20 mouse cellular contexts compared by ENCODE assay signal in the genomic region with DNA sequence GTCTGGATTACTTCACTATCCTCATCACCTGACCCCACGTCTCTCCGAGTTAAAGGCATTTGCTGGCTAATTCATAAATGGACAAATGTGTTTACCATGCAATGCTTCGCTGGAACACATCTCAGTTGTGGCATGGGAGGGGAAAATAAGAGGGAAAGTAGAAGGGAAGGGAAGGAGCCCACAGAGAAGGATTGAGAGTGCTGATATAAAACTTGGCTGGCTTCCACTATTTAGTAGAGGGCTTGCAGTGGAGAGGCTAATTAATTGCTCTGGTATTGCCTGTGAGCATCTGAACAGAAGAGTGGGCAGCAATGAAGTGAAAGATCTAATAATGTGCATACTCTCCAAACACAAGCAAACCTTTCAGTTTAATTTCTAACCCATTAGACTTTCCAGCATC. TPM values are rescaled to one million over a fixed set of nuclear protein-coding genes. Genes with fewer than 3 reads are reported as not detected.
DNase-seq lines count a peak whose midpoint lies in the region; ATAC-seq and TF ChIP-seq lines count a peak whose summit lies in the region.
"Had no signal": no experiment of that assay in that cellular context is flagged by ENCODE, and none has a peak within 500 bp of the region (broad histone marks: within the 10 kb centered on the region; RNA-seq: fewer than 3 reads in every experiment).

No protein-coding gene starts in this region.

- no peak overlapping the region for H3K4me3 ChIP-seq in hindbrain, embryonic 13.5 days
- H3K4me3 ChIP-seq in hindbrain, embryonic 12.5 days, result no peak overlapping the region
- H3K4me3 ChIP-seq in midbrain, postnatal 0 days (ENCODE audit: low read depth, low read length), result no peak overlapping the region
- no peak overlapping the region for H3K4me3 ChIP-seq in midbrain, embryonic 10.5 days
- no peak overlapping the region for H3K4me3 ChIP-seq in forebrain, embryonic 13.5 days
- H3K4me3 ChIP-seq in stomach, embryonic 16.5 days (replicated peaks; ENCODE audit: low read length), result no peak overlapping the region
- H3K4me3 ChIP-seq in left cerebral cortex, adult 2 months, result no peak overlapping the region
- H3K4me3 ChIP-seq: heart, embryonic 15.5 days; limb, embryonic 13.5 days; midbrain, embryonic 12.5 days had no signal

- DNase-seq in midbrain, postnatal 0 days (ENCODE audit: low spot score), result peak; percentile 40
- DNase-seq in midbrain, embryonic 10.5 days (ENCODE audit: low spot score), result no peak
- DNase-seq in urinary bladder, postnatal 25 days (ENCODE audit: low spot score), result no peak
- DNase-seq in left cerebral cortex, adult 2 months (ENCODE audit: extremely low spot score in 1 of 2, low spot score in 2 of 2), result no peak
- DNase-seq: adrenal gland, postnatal 25 days; heart, adult 11 months; kidney, postnatal 25 days; lung, adult 18-20 months; spleen, adult 18-20 months had no signal

- H3K36me3 ChIP-seq in hindbrain, embryonic 13.5 days, result no peaks in the 10 kb centered on the region
- H3K36me3 ChIP-seq in hindbrain, embryonic 12.5 days, result no peaks in the 10 kb centered on the region
- no peaks in the 10 kb centered on the region for H3K36me3 ChIP-seq in midbrain, postnatal 0 days (ENCODE audit: insufficient read depth, low read length)
- no peaks in the 10 kb centered on the region for H3K36me3 ChIP-seq in midbrain, embryonic 10.5 days
- H3K36me3 ChIP-seq in forebrain, embryonic 13.5 days (ENCODE audit: poor library complexity, severe bottlenecking), result no peaks in the 10 kb centered on the region
- H3K36me3 ChIP-seq in stomach, embryonic 16.5 days (ENCODE audit: control insufficient read depth, insufficient read depth, low read length), result no peaks in the 10 kb centered on the region
- H3K36me3 ChIP-seq: heart, embryonic 15.5 days; limb, embryonic 13.5 days; midbrain, embryonic 12.5 days had no signal

- no peak overlapping the region for H3K4me2 ChIP-seq in hindbrain, embryonic 13.5 days
- no peak overlapping the region for H3K4me2 ChIP-seq in hindbrain, embryonic 12.5 days (replicated peaks)
- H3K4me2 ChIP-seq in midbrain, postnatal 0 days (ENCODE audit: low read depth, low read length, poor library complexity, severe bottlenecking), result no peak overlapping the region
- no peak overlapping the region for H3K4me2 ChIP-seq in forebrain, embryonic 13.5 days
- H3K4me2 ChIP-seq in stomach, embryonic 16.5 days (ENCODE audit: low read depth, low read length), result no peak overlapping the region
- H3K4me2 ChIP-seq: heart, embryonic 15.5 days; limb, embryonic 13.5 days; midbrain, embryonic 12.5 days had no signal

- peak; percentile 59; the same call in 1 of the 2 replicates for ATAC-seq in hindbrain, embryonic 13.5 days (ENCODE audit: low FRiP score)
- ATAC-seq in hindbrain, embryonic 12.5 days (ENCODE audit: low FRiP score), result no peak
- ATAC-seq in midbrain, postnatal 0 days (ENCODE audit: low FRiP score), result no peak
- peak; percentile 77; the same call in 1 of the 2 replicates for ATAC-seq in forebrain, embryonic 13.5 days
- ATAC-seq in stomach, embryonic 16.5 days (ENCODE audit: insufficient read depth, low FRiP score), result peak; percentile 47
- ATAC-seq: inflammation-experienced regulatory T-cells, adult 6 months had no signal

- 63% methylated on average over 3 of the region's 3 CpGs for WGBS in hindbrain, embryonic 13.5 days
- WGBS in hindbrain, embryonic 12.5 days, result 69% methylated on average over 3 of the region's 3 CpGs
- WGBS in midbrain, postnatal 0 days, result 63% methylated on average over 3 of the region's 3 CpGs
- 72% methylated on average over 3 of the region's 3 CpGs for WGBS in midbrain, embryonic 10.5 days
- WGBS in forebrain, embryonic 13.5 days, result 33% methylated on average over 3 of the region's 3 CpGs
- 36% methylated on average over 3 of the region's 3 CpGs for WGBS in stomach, embryonic 16.5 days

- H3K4me1 ChIP-seq in hindbrain, embryonic 13.5 days (replicated peaks), result no peaks in the 10 kb centered on the region
- H3K4me1 ChIP-seq in hindbrain, embryonic 12.5 days, result no peaks in the 10 kb centered on the region
- no peaks in the 10 kb centered on the region for H3K4me1 ChIP-seq in midbrain, postnatal 0 days (ENCODE audit: insufficient read depth, low read length)
- no peaks in the 10 kb centered on the region for H3K4me1 ChIP-seq in midbrain, embryonic 10.5 days
- H3K4me1 ChIP-seq in forebrain, embryonic 13.5 days, result no peaks in the 10 kb centered on the region
- H3K4me1 ChIP-seq in stomach, embryonic 16.5 days (ENCODE audit: control insufficient read depth, insufficient read depth, low read length), result no peaks in the 10 kb centered on the region
- H3K4me1 ChIP-seq: heart, embryonic 15.5 days; midbrain, embryonic 12.5 days had no signal

- intact Hi-C loops in left cerebral cortex, adult 2 months (cut with DNase I), result no loop called here

- no peaks in the 10 kb centered on the region for H3K27me3 ChIP-seq in hindbrain, embryonic 13.5 days
- no peaks in the 10 kb centered on the region for H3K27me3 ChIP-seq in hindbrain, embryonic 12.5 days
- no peaks in the 10 kb centered on the region for H3K27me3 ChIP-seq in midbrain, postnatal 0 days (ENCODE audit: insufficient read depth, low read length)
- H3K27me3 ChIP-seq in midbrain, embryonic 10.5 days (ENCODE audit: low read depth, poor library complexity, severe bottlenecking), result peaks cover 54% of the 10 kb centered on the region
- peaks cover 10% of the 10 kb centered on the region; the same call in 1 of the 2 replicates for H3K27me3 ChIP-seq in forebrain, embryonic 13.5 days
- no peaks in the 10 kb centered on the region for H3K27me3 ChIP-seq in stomach, embryonic 16.5 days (ENCODE audit: control insufficient read depth, insufficient read depth, low read length)
- H3K27me3 ChIP-seq: heart, embryonic 15.5 days; limb, embryonic 13.5 days; midbrain, embryonic 12.5 days had no signal

- H3K27ac ChIP-seq in hindbrain, embryonic 13.5 days, result no peak overlapping the region
- H3K27ac ChIP-seq in hindbrain, embryonic 12.5 days, result no peak overlapping the region
- H3K27ac ChIP-seq in midbrain, postnatal 0 days (ENCODE audit: low read depth, low read length), result no peak overlapping the region
- no peak overlapping the region for H3K27ac ChIP-seq in midbrain, embryonic 10.5 days (replicated peaks)
- H3K27ac ChIP-seq in forebrain, embryonic 13.5 days, result no peak overlapping the region
- peak overlapping the region; percentile 35 for H3K27ac ChIP-seq in stomach, embryonic 16.5 days (ENCODE audit: low read length)
- no peak overlapping the region for H3K27ac ChIP-seq in left cerebral cortex, adult 2 months
- H3K27ac ChIP-seq: heart, embryonic 15.5 days; limb, embryonic 13.5 days; midbrain, embryonic 12.5 days had no signal

- TF ChIP-seq CTCF in midbrain, postnatal 0 days (IDR thresholded peaks at IDR 0.05), result no peak
- no peak for TF ChIP-seq CTCF in left cerebral cortex, adult 2 months (IDR thresholded peaks at IDR 0.05)

- no peaks in the 10 kb centered on the region for H3K9me3 ChIP-seq in hindbrain, embryonic 13.5 days
- no peaks in the 10 kb centered on the region for H3K9me3 ChIP-seq in hindbrain, embryonic 12.5 days (replicated peaks)
- no peaks in the 10 kb centered on the region for H3K9me3 ChIP-seq in midbrain, postnatal 0 days (ENCODE audit: low read length)
- no peaks in the 10 kb centered on the region for H3K9me3 ChIP-seq in midbrain, embryonic 10.5 days (replicated peaks)
- no peaks in the 10 kb centered on the region for H3K9me3 ChIP-seq in forebrain, embryonic 13.5 days (replicated peaks)
- H3K9me3 ChIP-seq in stomach, embryonic 16.5 days (replicated peaks; ENCODE audit: control insufficient read depth, low read length), result no peaks in the 10 kb centered on the region
- H3K9me3 ChIP-seq: heart, embryonic 15.5 days; limb, embryonic 13.5 days; midbrain, embryonic 12.5 days had no signal

- H3K9ac ChIP-seq in hindbrain, embryonic 13.5 days, result no peak overlapping the region
- H3K9ac ChIP-seq in hindbrain, embryonic 12.5 days, result no peak overlapping the region
- no peak overlapping the region for H3K9ac ChIP-seq in midbrain, postnatal 0 days (replicated peaks; ENCODE audit: low read length, poor library complexity, severe bottlenecking)
- H3K9ac ChIP-seq in forebrain, embryonic 13.5 days, result no peak overlapping the region
- H3K9ac ChIP-seq in stomach, embryonic 16.5 days (ENCODE audit: low read length), result no peak overlapping the region
- H3K9ac ChIP-seq: heart, embryonic 15.5 days; limb, embryonic 13.5 days; midbrain, embryonic 12.5 days had no signal

RNA-seq across cellular contexts. Expression of a gene that starts 31.0 kb away (rescaled TPM):
- 0.68 and 2.8 TPM in 2 replicates for polyA plus RNA-seq in hindbrain, embryonic 13.5 days (2015; fragmentation: Nextera tagmentation; extraction: Ambion mirVana)
- polyA plus RNA-seq in hindbrain, embryonic 12.5 days (2016; fragmentation: Nextera tagmentation; extraction: Ambion mirVana), result 5.6 and 14.7 TPM in 2 replicates
- total RNA-seq in midbrain, postnatal 0 days (2014; rRNA removed), result 1.2 and 1.9 TPM in 2 replicates
- 0.42 and 0.63 TPM in 2 replicates for polyA plus RNA-seq in midbrain, postnatal 0 days (2015; fragmentation: Nextera tagmentation; extraction: Ambion mirVana)
- 0.41 and 1.8 TPM in 2 replicates for polyA plus RNA-seq in midbrain, embryonic 10.5 days (2016; fragmentation: Nextera tagmentation; extraction: Ambion mirVana)
- 0.45 and 0.74 TPM in 2 replicates for polyA plus RNA-seq in forebrain, embryonic 13.5 days (2015; fragmentation: Nextera tagmentation; extraction: Ambion mirVana)
- polyA plus RNA-seq in stomach, embryonic 16.5 days (2015; fragmentation: Nextera tagmentation; extraction: Ambion mirVana), result 48.3 and 51.0 TPM in 2 replicates
- total RNA-seq in left cerebral cortex, adult 2 months (2021), result not detected
- total RNA-seq: common myeloid progenitor, adult 5-6 weeks; ES-E14 had no signal
- polyA plus RNA-seq: C2C12; inflammation-experienced regulatory T-cells, adult 6 months had no signal

RNA-seq across cellular contexts. Expression of a gene that starts 49.0 kb away (rescaled TPM):
- 8.0 and 9.5 TPM in 2 replicates for polyA plus RNA-seq in hindbrain, embryonic 13.5 days (2015; fragmentation: Nextera tagmentation; extraction: Ambion mirVana)
- 13.6 and 18.5 TPM in 2 replicates for polyA plus RNA-seq in hindbrain, embryonic 12.5 days (2016; fragmentation: Nextera tagmentation; extraction: Ambion mirVana)
- total RNA-seq in midbrain, postnatal 0 days (2014; rRNA removed), result 4.1 and 4.2 TPM in 2 replicates
- polyA plus RNA-seq in midbrain, postnatal 0 days (2015; fragmentation: Nextera tagmentation; extraction: Ambion mirVana), result 3.5 and 3.9 TPM in 2 replicates
- 11.5 and 12.8 TPM in 2 replicates for polyA plus RNA-seq in midbrain, embryonic 10.5 days (2016; fragmentation: Nextera tagmentation; extraction: Ambion mirVana)
- polyA plus RNA-seq in forebrain, embryonic 13.5 days (2015; fragmentation: Nextera tagmentation; extraction: Ambion mirVana), result 7.9 and 8.2 TPM in 2 replicates
- polyA plus RNA-seq in stomach, embryonic 16.5 days (2015; fragmentation: Nextera tagmentation; extraction: Ambion mirVana), result 16.8 and 18.3 TPM in 2 replicates
- 1 to 10 TPM in 1 of 2 experiments, under 1 TPM in 1; 0.79 to 1.2 TPM for total RNA-seq in left cerebral cortex, adult 2 months (2021)
- polyA plus RNA-seq: inflammation-experienced regulatory T-cells, adult 6 months had no signal

Comparison
In these comparisons a context has a peak if more than half of its experiments do, and no peak if none do; other contexts are left out.
1. ATAC-seq: peak in hindbrain, embryonic 13.5 days (single experiment), forebrain, embryonic 13.5 days (single experiment) and stomach, embryonic 16.5 days (single experiment); none in hindbrain, embryonic 12.5 days (single experiment) and midbrain, postnatal 0 days (single experiment).